Mouse (Mus musculus) kidney, adult 8-10 months (tissue): ENCODE measurements at regions not wholly inside any gene's neighbourhood (a gene's known extent, or its start where the extent isn't known, plus 50 kb on each side); places are given as distances from the start of the nearest gene placed in this dataset.
A peak's percentile ranks its signal among the peaks of the same experiment; 100 is the strongest.

ENCODE experiments used
- DNase-seq, 2 experiments: peaks; one replicate each; pipeline ENCODE4 v3.0.0; 2022

DNA sequence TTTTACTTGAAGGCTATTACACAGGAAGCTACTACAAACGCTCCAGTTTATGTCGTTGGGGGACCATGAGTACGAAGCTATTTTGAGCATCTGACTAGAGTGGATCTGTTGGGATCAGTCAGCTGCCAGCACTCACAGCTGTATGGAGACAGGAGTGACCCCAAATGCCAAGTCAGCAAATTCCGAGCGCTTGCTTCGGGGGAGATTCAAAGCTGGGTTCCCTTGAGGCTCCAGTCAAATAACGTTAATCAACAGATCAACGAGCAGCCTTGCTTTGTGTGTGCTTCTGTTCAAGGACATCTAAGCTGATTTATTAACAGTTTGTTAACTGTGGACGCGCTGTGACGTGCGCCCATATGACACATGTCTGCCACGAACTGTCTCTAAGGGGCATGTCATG is 349.5 kb downstream of the Ajap1 start:
- DNase-seq = no peak

GRCm38 (mm10) chr4:153129345-153129744 is 353.3 kb downstream of the Ajap1 start:
- no peak for DNase-seq

GRCm38 (mm10) chr4:153128162-153128561 is 354.4 kb downstream of the Ajap1 start:
- no peak for DNase-seq

DNA sequence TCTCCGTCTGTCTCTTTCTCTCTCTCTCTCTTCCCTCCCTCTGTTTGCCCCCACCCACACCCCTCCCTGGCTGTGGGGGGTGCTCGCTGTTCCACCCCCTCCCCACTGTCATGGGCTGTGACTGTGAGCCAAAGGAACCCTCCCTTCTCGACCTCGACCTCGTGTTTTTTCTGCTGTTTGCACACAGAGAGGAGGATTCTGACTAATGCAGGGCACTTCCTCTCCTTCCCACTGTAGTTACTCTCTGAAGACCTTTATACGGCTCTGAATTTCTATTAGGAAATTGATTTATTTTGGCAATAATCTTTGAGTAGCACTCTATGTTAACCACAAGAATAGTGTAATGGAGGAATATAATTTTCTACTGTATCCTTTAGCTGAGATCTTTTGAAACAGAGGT is 362.1 kb downstream of the Ajap1 start:
- DNase-seq = no peak

GRCm38 (mm10) chr4:153119647-153120102 is 362.9 kb downstream of the Ajap1 start:
- DNase-seq = peak; percentile 27 to 39

GRCm38 (mm10) chr4:153118824-153119646 is 363.6 kb downstream of the Ajap1 start:
- DNase-seq = peak in 1 of 2 experiments; percentile 12

DNA sequence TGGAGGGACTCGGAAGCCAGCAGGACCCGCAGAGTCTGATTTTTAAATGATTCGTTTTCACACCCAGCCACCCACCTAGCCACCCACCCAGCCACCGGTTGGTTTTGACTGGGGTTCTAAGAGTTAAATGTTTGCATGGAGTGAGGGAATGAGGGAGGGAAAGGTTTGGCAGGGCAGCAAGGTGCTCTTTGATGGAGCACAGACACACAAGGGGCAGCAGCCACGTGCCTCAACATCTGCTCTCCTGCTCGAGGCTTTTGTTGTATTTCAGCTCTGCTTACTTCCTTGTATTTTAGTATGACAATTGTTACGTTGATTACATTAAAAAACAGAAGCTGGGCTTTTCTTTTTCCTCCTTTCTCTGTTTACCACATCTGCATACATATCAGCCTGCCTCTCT is 367.6 kb downstream of the Ajap1 start:
- DNase-seq = no peak

- DNase-seq = no peak
Observed at GRCm38 (mm10) chr4:153113577-153113976, 369.0 kb downstream of the Ajap1 start.

- peak; percentile 24 to 56 for DNase-seq
Observed at GRCm38 (mm10) chr4:153110291-153110746, 372.3 kb downstream of the Ajap1 start.

DNA sequence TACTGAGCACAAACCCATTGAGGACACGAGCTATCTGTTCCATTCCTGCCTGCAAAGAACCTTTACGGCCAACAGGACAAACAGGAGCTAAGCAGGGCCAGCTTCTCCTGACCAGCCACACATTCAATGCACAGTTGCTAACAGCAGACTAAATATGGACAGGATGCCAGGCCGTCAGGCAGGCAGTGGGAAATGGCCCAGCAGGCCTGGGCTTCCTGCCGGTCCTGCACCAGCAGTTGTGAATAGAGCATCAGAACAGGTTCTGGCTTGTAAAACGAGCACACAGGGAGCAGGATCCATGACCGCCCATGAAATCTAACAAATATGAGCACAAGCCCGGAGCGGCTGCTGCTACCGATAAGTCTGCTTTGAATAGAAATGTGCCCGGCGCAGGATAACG is 384.0 kb downstream of the Ajap1 start:
- DNase-seq = no peak

DNA sequence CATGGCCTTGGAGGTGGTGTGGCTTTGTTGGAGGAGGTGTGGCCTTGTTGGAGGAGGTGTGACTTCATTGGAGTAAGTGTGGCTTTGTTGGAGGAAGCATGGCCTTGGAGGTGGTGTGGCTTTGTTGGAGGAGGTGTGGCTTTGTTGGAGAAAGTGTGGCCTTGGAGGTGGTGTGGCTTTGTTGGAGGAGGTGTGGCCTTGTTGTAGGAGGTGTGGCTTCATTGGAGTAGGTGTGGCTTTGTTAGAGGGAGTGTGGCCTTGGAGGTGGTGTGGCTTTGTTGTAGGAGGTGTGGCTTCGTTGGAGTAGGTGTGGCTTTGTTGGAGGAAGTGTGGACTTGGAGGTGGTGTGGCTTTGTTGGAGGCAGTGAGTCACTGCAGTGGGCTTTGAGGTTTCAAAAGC is 385.0 kb downstream of the Ajap1 start:
- no peak for DNase-seq

DNA sequence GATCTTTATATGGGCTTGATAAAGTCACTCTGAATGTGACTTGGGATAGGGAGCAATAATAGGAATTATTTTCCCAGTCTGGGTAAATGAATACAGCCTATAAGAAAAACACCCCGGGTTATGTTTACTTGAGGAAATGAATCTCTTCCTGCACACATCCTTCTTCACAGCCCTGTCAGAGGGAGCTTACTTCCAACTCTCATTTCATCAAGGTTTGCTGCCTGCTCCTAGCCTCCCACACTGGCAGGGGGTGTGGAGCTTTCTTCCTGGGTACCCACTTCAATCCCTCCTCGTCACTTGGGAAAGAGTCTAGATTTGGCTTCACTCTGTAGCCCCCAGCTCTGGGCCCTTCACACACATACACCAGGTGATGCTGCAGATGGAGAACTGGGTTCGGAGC is 389.5 kb downstream of the Ajap1 start:
- no peak for DNase-seq

DNA sequence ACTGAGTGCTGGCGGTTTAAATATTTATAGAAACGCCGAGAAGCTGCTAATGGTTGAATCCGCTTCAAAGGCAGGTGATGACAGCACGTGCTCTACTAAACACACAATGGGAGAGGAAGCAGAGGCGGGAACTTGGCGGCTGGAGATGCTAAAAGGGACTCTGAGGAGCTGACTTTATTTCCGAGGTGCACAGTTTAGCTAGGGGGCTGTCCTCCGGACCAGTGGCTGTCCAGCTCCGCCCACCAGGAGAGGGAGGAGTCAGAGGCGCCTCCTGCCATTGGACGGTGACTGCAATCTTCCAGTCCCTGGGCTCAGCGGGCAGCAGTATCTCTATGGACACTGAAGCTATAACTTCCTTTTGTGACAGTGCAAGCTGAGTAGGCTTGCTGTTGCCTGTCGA is 400.4 kb downstream of the Ajap1 start:
- DNase-seq = peak in 1 of 2 experiments; percentile 3

DNA sequence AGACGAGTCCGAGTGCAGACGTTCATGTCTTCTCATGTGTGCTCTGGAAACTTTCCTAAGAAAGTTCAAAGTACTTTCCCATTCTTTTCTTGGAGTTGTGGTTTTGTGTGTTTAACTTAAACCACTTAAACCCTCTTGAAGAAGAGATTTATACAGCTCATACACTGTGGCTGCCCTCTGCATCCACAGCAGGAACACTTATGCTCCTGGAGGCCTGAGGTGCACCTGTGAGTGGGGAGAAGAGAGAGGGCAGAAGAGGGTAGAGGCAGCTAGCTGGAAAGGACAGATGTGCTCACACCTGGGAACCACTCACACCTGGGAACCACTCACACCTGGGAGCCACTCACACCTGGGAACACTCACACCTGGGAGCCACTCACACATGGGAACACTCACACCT is 408.0 kb downstream of the Ajap1 start:
- no peak for DNase-seq

GRCm38 (mm10) chr4:153070190-153070745 is 412.3 kb downstream of the Ajap1 start:
- no peak for DNase-seq

GRCm38 (mm10) chr4:153068484-153069033 is 414.1 kb downstream of the Ajap1 start:
- no peak for DNase-seq

DNA sequence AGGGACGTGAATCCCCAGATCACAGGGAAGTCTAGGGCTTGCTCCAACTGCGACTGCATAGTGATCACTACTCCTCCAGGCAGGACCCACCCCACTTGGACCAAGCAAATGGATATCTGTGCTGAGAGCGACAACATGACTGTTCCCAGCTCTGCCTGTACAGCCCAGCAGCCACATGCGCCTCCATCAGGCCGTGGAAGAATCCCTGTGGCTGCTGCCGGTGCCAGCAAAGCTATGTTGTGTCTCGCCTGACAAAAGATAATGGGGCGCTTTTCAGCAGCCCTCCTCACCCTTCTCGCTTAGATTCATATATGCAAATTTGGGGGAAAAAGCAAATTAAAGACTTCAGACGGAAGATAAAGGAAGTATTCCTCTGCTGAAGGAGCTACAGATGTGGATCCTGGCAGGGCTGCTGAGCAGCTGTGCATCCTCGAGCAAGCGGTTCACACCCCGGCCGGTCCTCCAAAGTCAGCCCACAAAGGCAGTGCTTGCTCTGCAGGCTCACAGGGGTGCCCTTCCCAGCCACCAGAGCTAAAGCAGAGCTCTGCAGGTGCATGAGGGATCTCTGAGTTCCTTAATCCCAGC is 418.5 kb downstream of the Ajap1 start:
- no peak for DNase-seq

GRCm38 (mm10) chr4:153063402-153063801 is 419.2 kb downstream of the Ajap1 start:
- no peak for DNase-seq

- no peak for DNase-seq
Observed at GRCm38 (mm10) chr4:153058152-153058551, 424.5 kb downstream of the Ajap1 start.

DNA sequence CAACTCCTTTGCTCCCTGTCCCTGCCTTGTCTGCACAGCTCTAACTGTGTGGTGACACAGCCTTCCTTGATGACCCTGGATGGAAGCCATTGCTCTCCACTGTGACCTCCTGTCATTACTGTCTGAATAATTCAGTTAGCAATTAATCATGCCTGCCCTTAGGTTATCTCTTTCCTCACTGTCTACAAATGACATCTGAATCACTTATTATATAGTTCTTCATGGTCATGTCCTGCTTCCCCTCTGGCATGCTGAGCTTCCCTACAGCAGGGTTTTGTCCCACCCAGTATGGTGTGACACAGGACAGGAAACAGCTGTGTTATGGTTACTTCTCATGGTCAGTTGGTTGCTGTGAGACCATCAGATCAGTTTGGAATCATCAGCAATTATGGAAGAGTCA is 458.9 kb downstream of the Ajap1 start:
- no peak for DNase-seq

DNA sequence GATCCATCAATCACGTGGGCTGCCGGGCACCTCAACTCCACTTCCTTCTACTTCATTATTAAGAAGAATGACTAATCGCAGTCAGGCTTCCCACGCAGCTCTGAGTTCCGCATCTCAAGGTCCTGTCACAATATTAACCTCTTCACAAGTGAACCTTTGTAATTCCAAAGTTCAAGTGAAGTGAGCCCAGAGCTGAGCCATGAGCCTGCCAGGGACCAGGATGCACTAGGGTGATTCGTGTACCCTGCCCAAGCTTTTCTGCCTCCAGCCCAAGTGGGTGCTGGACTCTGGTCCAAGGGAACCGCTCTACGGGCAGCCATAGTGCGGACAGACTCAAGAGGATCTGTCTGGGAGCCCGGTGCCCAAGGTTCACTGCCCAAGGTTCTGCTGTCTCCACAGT is 463.4 kb downstream of the Ajap1 start:
- DNase-seq = peak; percentile 86 to 93

DNA sequence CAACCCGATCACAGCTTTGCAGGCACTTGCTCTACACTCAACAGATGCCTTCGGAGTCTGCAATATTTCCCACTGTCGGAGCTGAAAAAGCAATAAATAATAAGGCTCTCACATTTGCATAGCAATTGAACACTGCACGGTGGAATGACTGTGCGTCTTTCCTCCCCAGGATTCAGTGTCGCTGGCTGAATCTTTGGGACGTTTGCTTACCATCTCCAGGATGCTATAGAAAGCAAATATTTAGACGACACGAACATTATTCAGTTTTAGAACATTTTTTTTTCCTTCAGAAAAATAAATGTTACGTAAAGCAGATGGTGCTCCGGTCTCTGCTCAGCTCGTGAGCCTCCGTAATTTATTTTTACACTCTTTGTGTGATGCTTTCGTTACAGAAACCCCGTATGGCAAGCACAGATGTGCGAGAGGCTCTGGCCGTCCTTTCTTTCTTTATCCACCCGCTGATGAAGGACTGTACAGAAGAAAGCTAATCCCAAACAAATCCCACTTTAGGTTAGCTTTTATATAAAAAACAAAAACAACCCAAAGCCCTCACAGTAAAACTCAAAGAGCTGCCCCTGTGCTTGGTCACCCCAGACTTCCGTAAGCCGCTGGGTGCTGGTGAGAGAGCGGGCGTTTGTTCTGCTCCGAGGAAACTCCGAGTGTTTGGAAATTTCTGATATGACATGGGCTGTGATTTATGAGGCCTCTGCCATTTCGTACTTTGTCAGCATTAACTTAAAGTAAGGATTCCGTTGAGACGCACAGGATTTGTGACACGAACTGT is 464.3 kb downstream of the Ajap1 start:
- DNase-seq = no peak

- DNase-seq = peak; percentile 55 to 61
Observed at GRCm38 (mm10) chr4:153017816-153018137, 464.8 kb downstream of the Ajap1 start.
